Mouse (Mus musculus) small intestine, adult 2 months (tissue): ENCODE measurements around the gene Muc13. TPM values are rescaled to one million over a fixed set of nuclear protein-coding genes. Genes with fewer than 3 reads are reported as not detected.
A peak's percentile ranks its signal among the peaks of the same experiment; 100 is the strongest.

ENCODE experiments used
- H3K27ac ChIP-seq: fragments of 200-500 bp; 2 replicates; pipeline ENCODE4 v1.5.1; 2012; ENCODE audit warnings: low read depth, low read length, control low read depth, inconsistent platforms; ENCODE audit not compliant: insufficient read depth
- H3K27me3 ChIP-seq: fragments of 200-500 bp; 2 replicates; pipeline ENCODE4 v1.6.1; 2012; ENCODE audit warnings: mild to moderate bottlenecking, moderate library complexity, low read length, inconsistent platforms; ENCODE audit not compliant: control insufficient read depth, insufficient read depth
- H3K36me3 ChIP-seq: fragments of 200-500 bp; 2 replicates; pipeline ENCODE4 v1.6.1; 2012; ENCODE audit warnings: mild to moderate bottlenecking, low read length, control low read depth, inconsistent platforms; ENCODE audit not compliant: control insufficient read depth, insufficient read depth
- H3K4me1 ChIP-seq: fragments of 200-500 bp; 2 replicates; pipeline ENCODE4 v1.6.1; 2012; ENCODE audit warnings: low read length, inconsistent platforms, mixed read lengths; ENCODE audit not compliant: control insufficient read depth, insufficient read depth, insufficient read length
- H3K4me3 ChIP-seq: fragments of 200-500 bp; 2 replicates; pipeline ENCODE4 v1.5.1; 2012; ENCODE audit warnings: low read depth, mild to moderate bottlenecking, control low read depth, inconsistent platforms, low read length, moderate library complexity
- CTCF ChIP-seq: fragments of 200-500 bp; IDR thresholded peaks from 2 replicates; pipeline ENCODE4 v1.5.1; 2012; ENCODE audit warnings: low read depth, mild to moderate bottlenecking, control low read depth, inconsistent platforms, low read length, moderate library complexity, mixed read lengths; ENCODE audit not compliant: insufficient replicate concordance, insufficient read length; ENCODE audit errors: extremely low read depth
- POLR2A ChIP-seq: fragments of 200-500 bp; IDR thresholded peaks from 2 replicates; pipeline ENCODE4 v1.6.1; 2012; ENCODE audit warnings: low read depth, mild to moderate bottlenecking, control low read depth, inconsistent platforms, low read length, moderate library complexity
- WGBS: fragments of 180-500 bp; shearing (Covaris S2); methylation state at CpG from one replicate; pipeline ENCODE4 v1.1.7; 2018; 5-methylcytosine and 5-hydroxymethylcytosine counted together
- polyA plus RNA-seq: library from polyadenylated mRNA; depleted of rRNA; stranded (reverse); fragments of >200 nt; gene quantifications from 2 replicates; pipeline ENCODE4 v1.2.3, GENCODE M21; 2012; rRNA removed

Muc13 gene
- polyA plus RNA-seq, result 2,067 and 2,412 TPM in 2 replicates

GRCm38 (mm10) chr16:33793846-33794791, at the start of gene Muc13:
Gene Muc13, plus strand, starts transcription at chr16:33794037.
- Histone ChIP-seq H3K27me3 (no peaks in the 10 kb centered on the region), H3K36me3 (peaks cover 26% of the 10 kb centered on the region), H3K4me3 (peak within 1 kb of the TSS; percentile 58), H3K4me1 (peaks cover 16% of the 10 kb centered on the region; the same call in 1 of the 2 replicates), H3K27ac (peak within 1 kb of the TSS; percentile 98)
- WGBS, result 20% methylated on average over 10 of the region's 10 CpGs
- no peak for TF ChIP-seq POLR2A
- no peak for TF ChIP-seq CTCF

GRCm38 (mm10) chr16:33744622-33745419, 49.0 kb upstream of the Muc13 start:
- no peak overlapping the region for H3K4me3 ChIP-seq
- H3K36me3 ChIP-seq, result no peaks in the 10 kb centered on the region; the same call in 1 of the 2 replicates
- H3K4me1 ChIP-seq, result peaks cover 17% of the 10 kb centered on the region; the same call in 1 of the 2 replicates
- H3K27me3 ChIP-seq, result no peaks in the 10 kb centered on the region
- TF ChIP-seq POLR2A (no peak), CTCF (peak; percentile 69; the same call in 1 of the 2 replicates)
- H3K27ac ChIP-seq, result peak overlapping the region; percentile 83
- WGBS, result 30% methylated on average over 7 of the region's 7 CpGs

DNA sequence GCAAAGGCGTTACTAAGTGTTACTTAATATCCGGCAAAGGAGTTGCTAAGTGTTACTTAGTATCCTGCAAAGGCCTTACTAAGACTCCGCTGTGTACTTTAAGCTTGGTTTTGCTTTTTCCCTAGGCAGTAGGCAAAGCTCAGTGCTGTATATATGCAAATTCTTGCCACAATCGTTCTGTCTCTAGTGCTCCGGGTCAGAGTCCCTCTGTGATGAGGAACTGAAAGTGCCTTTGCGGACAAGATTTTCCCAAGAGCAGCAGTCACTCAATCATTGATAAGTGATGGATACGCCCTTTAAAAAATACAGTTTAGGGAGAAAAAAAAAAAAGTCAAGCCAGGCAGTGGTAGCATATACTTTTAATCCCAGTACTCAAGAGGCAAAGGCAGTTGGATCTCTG, 48.4 kb upstream of the Muc13 start:
- Histone ChIP-seq H3K27ac (peak overlapping the region; percentile 83), H3K4me1 (peaks cover 17% of the 10 kb centered on the region; the same call in 1 of the 2 replicates), H3K4me3 (no peak overlapping the region), H3K27me3 (no peaks in the 10 kb centered on the region), H3K36me3 (no peaks in the 10 kb centered on the region; the same call in 1 of the 2 replicates)
- 21% methylated on average over 7 of the region's 7 CpGs for WGBS
- TF ChIP-seq POLR2A (no peak), CTCF (no peak)

DNA sequence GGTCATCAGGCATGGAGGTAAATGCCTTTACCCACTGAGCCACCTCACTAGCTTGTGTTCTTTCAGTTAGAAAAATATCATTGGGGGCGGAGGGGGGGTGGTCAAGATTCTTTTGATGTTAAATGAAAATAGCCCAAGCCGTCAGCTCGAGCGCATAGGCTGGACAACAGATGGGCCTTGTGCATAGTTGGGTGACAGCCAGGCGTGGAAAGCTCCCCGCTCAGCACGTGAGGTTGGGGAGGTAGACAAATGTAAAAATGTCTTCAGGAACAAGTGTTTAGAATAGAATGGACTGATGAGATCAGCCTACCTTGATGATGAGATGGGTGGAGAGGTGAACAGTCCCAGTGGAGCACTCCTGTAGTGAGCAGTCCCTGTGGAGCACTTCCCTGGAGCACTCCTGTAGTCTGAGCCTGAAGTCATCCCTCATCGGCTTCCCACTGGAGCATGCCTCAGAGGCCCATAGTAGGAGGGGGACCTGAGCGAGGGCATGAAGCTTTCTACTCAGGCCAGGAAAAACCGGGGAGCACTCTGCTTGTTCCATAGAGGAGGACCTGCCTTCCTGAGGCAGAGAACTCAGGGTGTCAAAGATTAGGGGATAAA, 47.7 kb upstream of the Muc13 start:
- Histone ChIP-seq H3K4me1 (peaks cover 17% of the 10 kb centered on the region; the same call in 1 of the 2 replicates), H3K36me3 (no peaks in the 10 kb centered on the region; the same call in 1 of the 2 replicates), H3K27me3 (no peaks in the 10 kb centered on the region), H3K4me3 (no peak overlapping the region), H3K27ac (peak overlapping the region; percentile 63)
- TF ChIP-seq CTCF, result no peak
- no peak for TF ChIP-seq POLR2A
- 82% methylated on average over 10 of the region's 10 CpGs for WGBS

DNA sequence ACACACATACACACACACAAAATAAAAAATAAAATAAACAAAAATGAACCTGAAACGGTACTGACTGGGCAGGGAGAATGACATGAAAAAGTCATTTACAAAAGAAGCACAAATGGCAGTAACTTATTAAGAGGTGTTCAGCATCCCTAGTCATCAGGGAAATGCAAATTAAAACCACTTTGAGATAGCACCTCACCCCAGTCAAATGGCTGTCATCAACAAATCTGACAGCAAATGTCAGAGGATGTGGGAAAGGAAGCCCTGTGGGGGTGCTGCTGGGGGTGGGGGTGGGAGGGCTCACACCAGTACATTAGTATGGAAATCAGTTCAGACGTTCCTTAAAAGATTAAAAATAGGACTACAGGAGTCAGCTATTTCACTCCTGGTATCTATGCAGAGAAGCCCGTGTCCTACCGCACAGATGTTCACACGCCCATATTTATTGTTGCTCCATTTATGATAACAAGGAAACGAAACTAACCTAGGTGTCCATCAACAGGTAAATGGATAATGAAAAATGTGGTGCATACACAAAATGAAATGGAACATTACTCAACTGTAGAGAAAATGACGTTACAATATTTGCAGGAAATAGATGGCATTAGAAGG, 46.4 kb upstream of the Muc13 start:
- 21% methylated on average over 7 of the region's 7 CpGs for WGBS
- no peaks in the 10 kb centered on the region for H3K27me3 ChIP-seq
- peaks cover 17% of the 10 kb centered on the region; the same call in 1 of the 2 replicates for H3K4me1 ChIP-seq
- no peak overlapping the region for H3K4me3 ChIP-seq
- H3K27ac ChIP-seq, result peak overlapping the region; percentile 91
- no peak for TF ChIP-seq POLR2A
- TF ChIP-seq CTCF, result no peak
- no peaks in the 10 kb centered on the region; the same call in 1 of the 2 replicates for H3K36me3 ChIP-seq

DNA sequence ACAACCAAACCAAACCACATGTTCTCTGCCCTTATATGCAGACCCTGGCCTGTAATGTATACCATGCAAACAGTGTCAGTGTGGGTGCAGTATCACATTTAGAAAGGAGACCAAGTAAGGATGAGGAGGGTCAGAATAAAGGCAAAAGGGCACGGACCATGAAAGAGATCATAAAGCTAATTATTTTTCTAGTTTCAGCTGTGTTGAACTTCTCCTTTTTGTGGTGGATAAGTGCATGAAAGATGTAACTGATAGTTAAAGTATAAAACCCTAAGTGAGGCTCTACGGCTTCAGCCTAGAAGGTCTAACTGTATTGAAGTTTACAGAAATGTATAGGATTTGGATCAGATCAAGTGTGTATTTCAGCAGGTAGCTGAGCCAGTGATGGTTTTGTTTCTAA, 45.8 kb upstream of the Muc13 start:
- Histone ChIP-seq H3K27ac (peak overlapping the region; percentile 91), H3K4me1 (peaks cover 19% of the 10 kb centered on the region; the same call in 1 of the 2 replicates), H3K36me3 (no peaks in the 10 kb centered on the region; the same call in 1 of the 2 replicates), H3K27me3 (no peaks in the 10 kb centered on the region), H3K4me3 (no peak overlapping the region)
- 74% methylated on average over 2 of the region's 2 CpGs for WGBS
- TF ChIP-seq POLR2A (no peak), CTCF (no peak)
